ENCODE assay signal across 26 mouse cellular contexts in genomic region chr10:86317633-86318032, GRCm38 (mm10). TPM values are rescaled to one million over a fixed set of nuclear protein-coding genes. Genes with fewer than 3 reads are reported as not detected.
DNase-seq lines count a peak whose midpoint lies in the region; ATAC-seq and TF ChIP-seq lines count a peak whose summit lies in the region.
"Had no signal": no experiment of that assay in that cellular context is flagged by ENCODE, and none has a peak within 500 bp of the region (broad histone marks: within the 10 kb centered on the region; RNA-seq: fewer than 3 reads in every experiment).

No protein-coding gene starts in this region.

- WGBS in forebrain, embryonic 12.5 days: 71% methylated on average over 7 of the region's 7 CpGs
- WGBS in forebrain, embryonic 11.5 days: 83% methylated on average over 7 of the region's 7 CpGs
- 56% methylated on average over 7 of the region's 7 CpGs for WGBS in hindbrain, postnatal 0 days
- WGBS in hindbrain, embryonic 13.5 days: 51% methylated on average over 7 of the region's 7 CpGs

- no peaks in the 10 kb centered on the region for H3K36me3 ChIP-seq in forebrain, embryonic 12.5 days (replicated peaks)
- H3K36me3 ChIP-seq in forebrain, embryonic 11.5 days (ENCODE audit: control insufficient read depth, insufficient read depth, low read length): no peaks in the 10 kb centered on the region
- H3K36me3 ChIP-seq in hindbrain, postnatal 0 days (ENCODE audit: insufficient read depth, low read length): no peaks in the 10 kb centered on the region
- no peaks in the 10 kb centered on the region for H3K36me3 ChIP-seq in hindbrain, embryonic 13.5 days
- peaks cover 0 to 8% of the 10 kb centered on the region in 2 experiments for H3K36me3 ChIP-seq in CH12.LX (replicated peaks in 1 of 2; ENCODE audit: control insufficient read depth in 1 of 2, insufficient read depth in 1 of 2, low read length in 1 of 2)
- H3K36me3 ChIP-seq: lung, embryonic 15.5 days; midbrain, embryonic 10.5 days; stomach, embryonic 15.5 days had no signal

- TF ChIP-seq RAD21 in CH12.LX (IDR thresholded peaks at IDR 0.05; ENCODE audit: low read depth, low read length): no peak

- no peak overlapping the region for H3K9ac ChIP-seq in forebrain, embryonic 12.5 days
- H3K9ac ChIP-seq in forebrain, embryonic 11.5 days (ENCODE audit: low read length): no peak overlapping the region
- H3K9ac ChIP-seq in hindbrain, postnatal 0 days (replicated peaks; ENCODE audit: low read length): no peak overlapping the region
- H3K9ac ChIP-seq in hindbrain, embryonic 13.5 days: no peak overlapping the region
- no peak overlapping the region for H3K9ac ChIP-seq in CH12.LX (ENCODE audit: insufficient read depth, low read depth)
- H3K9ac ChIP-seq: limb, embryonic 12.5 days; lung, embryonic 15.5 days; stomach, embryonic 15.5 days had no signal

- H3K27ac ChIP-seq in forebrain, embryonic 12.5 days: no peak overlapping the region
- H3K27ac ChIP-seq in forebrain, embryonic 11.5 days (ENCODE audit: low read depth, low read length): no peak overlapping the region
- H3K27ac ChIP-seq in hindbrain, postnatal 0 days: no peak overlapping the region; the same call in 1 of the 2 replicates
- H3K27ac ChIP-seq in hindbrain, embryonic 13.5 days: no peak overlapping the region
- H3K27ac ChIP-seq in CH12.LX (ENCODE audit: insufficient read depth, low read depth): no peak overlapping the region
- H3K27ac ChIP-seq: limb, embryonic 12.5 days; lung, embryonic 15.5 days; midbrain, embryonic 10.5 days; stomach, embryonic 15.5 days had no signal

- no peak overlapping the region for H3K4me2 ChIP-seq in forebrain, embryonic 12.5 days
- H3K4me2 ChIP-seq in forebrain, embryonic 11.5 days (ENCODE audit: low read depth, low read length, severe bottlenecking): no peak overlapping the region
- no peak overlapping the region for H3K4me2 ChIP-seq in hindbrain, postnatal 0 days (ENCODE audit: low read depth, low read length)
- no peak overlapping the region for H3K4me2 ChIP-seq in hindbrain, embryonic 13.5 days
- no peak overlapping the region for H3K4me2 ChIP-seq in CH12.LX (ENCODE audit: insufficient read depth, low read depth, poor library complexity, severe bottlenecking)
- H3K4me2 ChIP-seq: limb, embryonic 12.5 days; lung, embryonic 15.5 days; stomach, embryonic 15.5 days had no signal

- dilution Hi-C loops in CH12.LX (cut with MboI; ENCODE audit: extremely low pct_ligation_motif_present, extremely low pct_unique_long_range_greater_than_20kb, low sequenced_read_pairs): no loop called here

- peak; percentile 64; the same call in 1 of the 2 replicates for ATAC-seq in forebrain, embryonic 12.5 days (ENCODE audit: low FRiP score)
- ATAC-seq in forebrain, embryonic 11.5 days (replicated peaks; ENCODE audit: low FRiP score): no peak
- peak; percentile 46; the same call in 1 of the 2 replicates for ATAC-seq in hindbrain, postnatal 0 days
- no peak for ATAC-seq in hindbrain, embryonic 13.5 days (ENCODE audit: low FRiP score)
- ATAC-seq: intestine, postnatal 0 days; midbrain, embryonic 16.5 days; Patski had no signal

- H3K79me2 ChIP-seq in CH12.LX (replicated peaks; ENCODE audit: control insufficient read depth, extremely low read depth, insufficient read depth, poor library complexity, severe bottlenecking): no peaks in the 10 kb centered on the region

- no peaks in the 10 kb centered on the region for H3K27me3 ChIP-seq in forebrain, embryonic 12.5 days
- no peaks in the 10 kb centered on the region for H3K27me3 ChIP-seq in forebrain, embryonic 11.5 days (ENCODE audit: control insufficient read depth, insufficient read depth, low read length)
- no peaks in the 10 kb centered on the region for H3K27me3 ChIP-seq in hindbrain, postnatal 0 days (ENCODE audit: insufficient read depth, low read length)
- H3K27me3 ChIP-seq in hindbrain, embryonic 13.5 days: 0 out of 2 replicates have a peak, but pooled peaks cover 3% of the 10 kb centered on the region
- H3K27me3 ChIP-seq in CH12.LX (replicated peaks): no peaks in the 10 kb centered on the region
- H3K27me3 ChIP-seq: limb, embryonic 12.5 days; lung, embryonic 15.5 days; Patski; stomach, embryonic 15.5 days had no signal

- TF ChIP-seq EP300 in CH12.LX (IDR thresholded peaks at IDR 0.05; ENCODE audit: low read length): no peak

- intact Hi-C loops in heart, postnatal 36 days (cut with DNase I): no loop called here

- in situ Hi-C loops in CH12.LX (cut with MboI; ENCODE audit: low pct_ligation_motif_present, low pct_unique_long_range_greater_than_20kb, low sequenced_read_pairs): no loop called here

- no peak for DNase-seq in forebrain, embryonic 11.5 days (ENCODE audit: low spot score)
- peak; percentile 91 for DNase-seq in heart, adult 11 months
- DNase-seq in heart, postnatal 36 days: no peak
- peak; percentile 64 for DNase-seq in hindbrain, postnatal 0 days (ENCODE audit: low spot score)
- DNase-seq in CH12.LX (ENCODE audit: extremely low read depth): no peak
- DNase-seq in layer of hippocampus, adult 11-12 months (ENCODE audit: low spot score): no peak
- DNase-seq: adrenal gland, postnatal 10 days; cerebellum, adult 18-20 months; gastrocnemius, postnatal 25 days; heart, postnatal 4 days; kidney, adult 9 months; kidney, postnatal 10 days; layer of hippocampus, adult 9-11 months; right cerebral cortex, postnatal 25 days had no signal

- TF ChIP-seq CTCF in hindbrain, postnatal 0 days (IDR thresholded peaks at IDR 0.05; ENCODE audit: low read depth): no peak
- TF ChIP-seq CTCF in CH12.LX (conservative IDR thresholded peaks at IDR 0.05 in 1 of 2, IDR thresholded peaks at IDR 0.05 in 1 of 2; ENCODE audit: low read depth in 2 of 2, low read length in 2 of 2): no peak

- H3K4me3 ChIP-seq in forebrain, embryonic 12.5 days (replicated peaks): no peak overlapping the region
- H3K4me3 ChIP-seq in forebrain, embryonic 11.5 days (ENCODE audit: low read depth, low read length): no peak overlapping the region
- H3K4me3 ChIP-seq in hindbrain, postnatal 0 days (ENCODE audit: low read length): no peak overlapping the region
- no peak overlapping the region for H3K4me3 ChIP-seq in hindbrain, embryonic 13.5 days
- H3K4me3 ChIP-seq in CH12.LX (replicated peaks in 1 of 3; ENCODE audit: low read depth in 2 of 3, low read length in 2 of 3, poor library complexity in 1 of 3): no peak overlapping the region
- H3K4me3 ChIP-seq: erythroblast, embryonic 14.5 days; limb, embryonic 12.5 days; lung, embryonic 15.5 days; midbrain, embryonic 10.5 days; myocyte; stomach, embryonic 15.5 days had no signal

- H3K4me1 ChIP-seq in forebrain, embryonic 12.5 days: peaks cover 19% of the 10 kb centered on the region
- H3K4me1 ChIP-seq in forebrain, embryonic 11.5 days (replicated peaks; ENCODE audit: control insufficient read depth, insufficient read depth, low read length): no peaks in the 10 kb centered on the region; the same call in 1 of the 2 replicates
- H3K4me1 ChIP-seq in hindbrain, postnatal 0 days (ENCODE audit: insufficient read depth, low read length): peaks cover 24% of the 10 kb centered on the region
- peaks cover 39% of the 10 kb centered on the region for H3K4me1 ChIP-seq in hindbrain, embryonic 13.5 days (replicated peaks)
- peaks cover 4 to 33% of the 10 kb centered on the region in 2 experiments for H3K4me1 ChIP-seq in CH12.LX (ENCODE audit: control insufficient read depth in 1 of 2, insufficient read depth in 2 of 2)
- H3K4me1 ChIP-seq: stomach, embryonic 15.5 days had no signal

- no peak for TF ChIP-seq POLR2A in CH12.LX (IDR thresholded peaks at IDR 0.05; ENCODE audit: low read depth, low read length)

- no peaks in the 10 kb centered on the region for H3K9me3 ChIP-seq in forebrain, embryonic 12.5 days
- no peaks in the 10 kb centered on the region for H3K9me3 ChIP-seq in forebrain, embryonic 11.5 days (ENCODE audit: control insufficient read depth, low read length)
- no peaks in the 10 kb centered on the region for H3K9me3 ChIP-seq in hindbrain, postnatal 0 days (ENCODE audit: low read length)
- no peaks in the 10 kb centered on the region for H3K9me3 ChIP-seq in hindbrain, embryonic 13.5 days
- H3K9me3 ChIP-seq in CH12.LX (replicated peaks; ENCODE audit: low read length): no peaks in the 10 kb centered on the region
- H3K9me3 ChIP-seq: limb, embryonic 12.5 days; lung, embryonic 15.5 days; midbrain, embryonic 10.5 days; stomach, embryonic 15.5 days had no signal

TF ChIP-seq in CH12.LX, 34 proteins besides CTCF, POLR2A, EP300 and RAD21:
- TF ChIP-seq ELF1 (IDR thresholded peaks at IDR 0.05; ENCODE audit: low read depth, low read length): no peak
- peak; percentile 60 for TF ChIP-seq ZNF384 (IDR thresholded peaks at IDR 0.05; ENCODE audit: low read depth, low read length)
TF ChIP-seq in CH12.LX: peak in this region for 1.

RNA-seq across cellular contexts. Expression of gene Timp3, which starts 17.5 kb away (rescaled TPM):
- 17.9 and 18.0 TPM in 2 replicates for polyA plus RNA-seq in forebrain, embryonic 12.5 days (2016; fragmentation: Nextera tagmentation; extraction: Ambion mirVana)
- 20.4 and 21.1 TPM in 2 replicates for polyA plus RNA-seq in forebrain, embryonic 11.5 days (2014; fragmentation: Nextera tagmentation; extraction: Ambion mirVana)
- 100 to 1,000 TPM; 165 to 209 TPM for total RNA-seq in heart, postnatal 36 days (2021)
- 141 and 162 TPM in 2 replicates for total RNA-seq in hindbrain, postnatal 0 days (2014; rRNA removed)
- 59.7 and 60.0 TPM in 2 replicates for polyA plus RNA-seq in hindbrain, postnatal 0 days (2015; fragmentation: Nextera tagmentation; extraction: Ambion mirVana)
- polyA plus RNA-seq in hindbrain, embryonic 13.5 days (2015; fragmentation: Nextera tagmentation; extraction: Ambion mirVana): 32.3 and 37.1 TPM in 2 replicates
- total RNA-seq in CH12.LX (2012; rRNA removed) (0.08 and 0.17 TPM in 2 replicates), CH12.LX (2014; rRNA removed) (not detected in 2 replicates)
- 0.09 and 0.14 TPM in 2 replicates for polyA plus RNA-seq in CH12.LX (2012; ENCODE audit: insufficient read length, low read depth)
- total RNA-seq: MEL had no signal

Comparison
In these comparisons a context has a peak if more than half of its experiments do, and no peak if none do; other contexts are left out.
1. ATAC-seq: peak in forebrain, embryonic 12.5 days (single experiment) and hindbrain, postnatal 0 days (single experiment); none in forebrain, embryonic 11.5 days (single experiment) and hindbrain, embryonic 13.5 days (single experiment).
2. DNase-seq: peak in heart, adult 11 months (single experiment) and hindbrain, postnatal 0 days (single experiment); none in forebrain, embryonic 11.5 days (single experiment), heart, postnatal 36 days (0 of 2), CH12.LX (single experiment) and layer of hippocampus, adult 11-12 months (single experiment).
3. RNA of gene Timp3, which starts 17.5 kb away (polyA plus RNA-seq): 59.7 to 60.0 TPM in hindbrain, postnatal 0 days, 32.3 to 37.1 TPM in hindbrain, embryonic 13.5 days, 20.4 to 21.1 TPM in forebrain, embryonic 11.5 days and 17.9 to 18.0 TPM in forebrain, embryonic 12.5 days; 0.09 to 0.14 TPM in CH12.LX; every median in the first group is over 10 times any median in the second.